Mouse (Mus musculus) MEL (cell line): ENCODE measurements around the gene Nop2.

Experiments
- BHLHE40 ChIP-seq: IDR thresholded peaks from 2 replicates; pipeline ENCODE4 v1.6.1; 2012; ENCODE audit warnings: low read depth, mild to moderate bottlenecking, inconsistent platforms, low read length, improper control_type of control experiment, borderline replicate concordance
- CTCF ChIP-seq, 3 experiments: IDR thresholded peaks in 2 of 3; conservative IDR thresholded peaks in 1 of 3; 2 replicates each; pipeline ENCODE4 v1.5.1; 2011 to 2012; ENCODE audit warnings: low read length in 3 of 3, low read depth in 2 of 3, mild to moderate bottlenecking in 2 of 3, improper control_type of control experiment in 1 of 3, inconsistent platforms in 1 of 3, mixed read lengths in 1 of 3, moderate library complexity in 1 of 3; ENCODE audit not compliant: control insufficient read depth in 1 of 3, insufficient read depth in 1 of 3, poor library complexity in 1 of 3, severe bottlenecking in 1 of 3
- E2F4 ChIP-seq: IDR thresholded peaks from 2 replicates; pipeline ENCODE4 v1.6.1; 2011; ENCODE audit warnings: low read depth, low read length, improper control_type of control experiment, borderline replicate concordance
- EP300 ChIP-seq, 2 experiments: IDR thresholded peaks; 2 replicates each; pipeline ENCODE4 v1.6.1; 2011; ENCODE audit warnings: improper control_type of control experiment in 2 of 2, low read length in 2 of 2, low read depth in 1 of 2, mild to moderate bottlenecking in 1 of 2
- JUND ChIP-seq: IDR thresholded peaks from 2 replicates; pipeline ENCODE4 v1.6.1; 2011; ENCODE audit warnings: low read depth, mild to moderate bottlenecking, improper control_type of control experiment, low read length
- MAZ ChIP-seq: IDR thresholded peaks from 2 replicates; pipeline ENCODE4 v1.6.1; 2012; ENCODE audit warnings: low read depth, mild to moderate bottlenecking, inconsistent platforms, low read length, improper control_type of control experiment
- NELFE ChIP-seq: IDR thresholded peaks from 2 replicates; pipeline ENCODE4 v1.6.1; 2011; ENCODE audit warnings: low read depth, low read length, improper control_type of control experiment
- POLR2A ChIP-seq, 2 experiments: IDR thresholded peaks; 2 replicates each; pipeline ENCODE4 v1.6.1; 2011 to 2012; ENCODE audit warnings: low read length in 2 of 2, mild to moderate bottlenecking in 2 of 2, control low read depth in 1 of 2, improper control_type of control experiment in 1 of 2, low read depth in 1 of 2, moderate library complexity in 1 of 2; ENCODE audit not compliant: control insufficient read depth in 1 of 2, insufficient read depth in 1 of 2, poor library complexity in 1 of 2
- SIN3A ChIP-seq: IDR thresholded peaks from 2 replicates; pipeline ENCODE4 v1.6.1; 2012; ENCODE audit warnings: low read length, improper control_type of control experiment, inconsistent platforms

GRCm38 (mm10) chr6:125168086-125168485, 36.4 kb downstream of the Nop2 start:
- no peak for TF ChIP-seq CTCF (IDR thresholded peaks at IDR 0.05 in 2 of 3, conservative IDR thresholded peaks at IDR 0.05 in 1 of 3; ENCODE audit: control insufficient read depth in 1 of 3, insufficient read depth in 1 of 3, low read depth in 2 of 3, low read length in 3 of 3, poor library complexity in 1 of 3, severe bottlenecking in 1 of 3)
- no peak for TF ChIP-seq POLR2A (IDR thresholded peaks at IDR 0.05; ENCODE audit: control insufficient read depth in 1 of 2, insufficient read depth in 1 of 2, low read depth in 1 of 2, low read length in 2 of 2, poor library complexity in 1 of 2)
- TF ChIP-seq SIN3A, result no peak
- TF ChIP-seq BHLHE40, result no peak
- no peak for TF ChIP-seq MAZ
- TF ChIP-seq NELFE, result no peak
- TF ChIP-seq E2F4, result no peak
- TF ChIP-seq EP300 (IDR thresholded peaks at IDR 0.05; ENCODE audit: low read depth in 1 of 2, low read length in 2 of 2), result no peak
- no peak for TF ChIP-seq JUND
